Mouse (Mus musculus) embryonic facial prominence, embryonic 12.5 days (tissue): Measurements from ENCODE around the gene Phf7. TPM values are rescaled to one million over a fixed set of nuclear protein-coding genes. Genes with fewer than 3 reads are reported as not detected.

Experiments
- ATAC-seq: fragments of 200-750 bp; cut with Nextera tagmentation; 2 replicates; pipeline ENCODE4 v1.8.0; 2017; ENCODE audit not compliant: insufficient number of reproducible peaks, insufficient read depth, low FRiP score, low TSS enrichment
- H3K27ac ChIP-seq: fragments of 300-500 bp; sonication (generic); 2 replicates; pipeline ENCODE4 v1.5.1; 2016; ENCODE audit warnings: mild to moderate bottlenecking
- H3K27me3 ChIP-seq: fragments of 300-500 bp; sonication (generic); 2 replicates; pipeline ENCODE4 v1.6.1; 2016; ENCODE audit warnings: mild to moderate bottlenecking, moderate library complexity
- H3K36me3 ChIP-seq: fragments of 300-500 bp; sonication (generic); 2 replicates; pipeline ENCODE4 v1.6.1; 2016; ENCODE audit warnings: mild to moderate bottlenecking
- H3K4me1 ChIP-seq: fragments of 300-500 bp; sonication (generic); 2 replicates; pipeline ENCODE4 v1.6.1; 2016
- H3K4me2 ChIP-seq: fragments of 300-500 bp; sonication (generic); replicated peaks from 2 replicates; pipeline ENCODE4 v1.6.1; 2016; ENCODE audit warnings: mild to moderate bottlenecking, moderate library complexity
- H3K4me3 ChIP-seq: fragments of 300-500 bp; sonication (generic); 2 replicates; pipeline ENCODE4 v1.5.1; 2016; ENCODE audit warnings: mild to moderate bottlenecking
- H3K9ac ChIP-seq: fragments of 300-500 bp; sonication (generic); 2 replicates; pipeline ENCODE4 v1.6.1; 2016; ENCODE audit warnings: mild to moderate bottlenecking, moderate library complexity
- H3K9me3 ChIP-seq: fragments of 300-500 bp; sonication (generic); 2 replicates; pipeline ENCODE4 v1.6.1; 2016; ENCODE audit warnings: mild to moderate bottlenecking, moderate library complexity
- WGBS: fragments of 180-500 bp; shearing (Covaris S2); methylation state at CpG from one replicate; pipeline ENCODE4 v1.1.7; 2016; 5-methylcytosine and 5-hydroxymethylcytosine counted together
- polyA plus RNA-seq: library from polyadenylated mRNA; unstranded; fragments of >200 nt; fragmentation: Nextera tagmentation; extraction: Ambion mirVana; gene quantifications from 2 replicates; pipeline ENCODE4 v1.2.1, GENCODE M21; 2016

Gene Phf7
- polyA plus RNA-seq, 1 experiment from 2014 or later: 13.6 TPM

- Histone ChIP-seq H3K4me3 (0 out of 2 replicates have a peak within 1 kb of the TSS, but pooled peaks have one; percentile 84), H3K27ac (no peak within 1 kb of the TSS), H3K4me2 (peak within 1 kb of the TSS; percentile 91; the same call in 1 of the 2 replicates), H3K9ac (no peak within 1 kb of the TSS; the same call in 1 of the 2 replicates), H3K27me3 (no peaks in the 10 kb centered on the region), H3K4me1 (peaks cover 9% of the 10 kb centered on the region), H3K36me3 (peaks cover 13% of the 10 kb centered on the region), H3K9me3 (no peaks in the 10 kb centered on the region)
- no peak for ATAC-seq
- WGBS: 79% methylated on average over 2 of the region's 2 CpGs
Observed at GRCm38 (mm10) chr14:31208084-31208483, 43.0 kb downstream of the Phf7 start, which contains the start of gene Tnnc1. TSS of gene Tnnc1 (plus strand) at chr14:31208312.

- peak; percentile 17; the same call in 1 of the 2 replicates for ATAC-seq
- H3K36me3 ChIP-seq: peaks cover 21% of the 10 kb centered on the region
- H3K27me3 ChIP-seq: no peaks in the 10 kb centered on the region
- peak overlapping the region; percentile 91; the same call in 1 of the 2 replicates for H3K9ac ChIP-seq
- H3K27ac ChIP-seq: no peak overlapping the region
- H3K9me3 ChIP-seq: no peaks in the 10 kb centered on the region
- H3K4me2 ChIP-seq: peak overlapping the region; percentile 91
- peak overlapping the region; percentile 84 for H3K4me3 ChIP-seq
- 82% methylated on average over 13 of the region's 13 CpGs for WGBS
- H3K4me1 ChIP-seq: peaks cover 9% of the 10 kb centered on the region
Observed at GRCm38 (mm10) chr14:31207070-31207830, 43.9 kb downstream of the Phf7 start.

GRCm38 (mm10) chr14:31206472-31206981, 44.6 kb downstream of the Phf7 start:
- H3K36me3 ChIP-seq: peaks cover 28% of the 10 kb centered on the region
- WGBS: 1% methylated on average over 48 of the region's 48 CpGs
- H3K27me3 ChIP-seq: no peaks in the 10 kb centered on the region
- peak; percentile 31; the same call in 1 of the 2 replicates for ATAC-seq
- H3K27ac ChIP-seq: peak overlapping the region; percentile 93
- peaks cover 9% of the 10 kb centered on the region for H3K4me1 ChIP-seq
- no peaks in the 10 kb centered on the region for H3K9me3 ChIP-seq
- peak overlapping the region; percentile 91 for H3K9ac ChIP-seq
- H3K4me2 ChIP-seq: peak overlapping the region; percentile 91
- H3K4me3 ChIP-seq: peak overlapping the region; percentile 84

GRCm38 (mm10) chr14:31205562-31206467, 45.3 kb downstream of the Phf7 start:
- Histone ChIP-seq H3K9me3 (no peaks in the 10 kb centered on the region), H3K9ac (peak overlapping the region; percentile 91), H3K27me3 (no peaks in the 10 kb centered on the region), H3K4me1 (peaks cover 9% of the 10 kb centered on the region), H3K27ac (peak overlapping the region; percentile 93), H3K4me3 (peak overlapping the region; percentile 84), H3K4me2 (peak overlapping the region; percentile 91), H3K36me3 (peaks cover 35% of the 10 kb centered on the region)
- ATAC-seq: peak; percentile 55
- WGBS: under 1% methylated on average over 39 of the region's 39 CpGs

- WGBS: 21% methylated on average over 8 of the region's 8 CpGs
- Histone ChIP-seq H3K27ac (peak overlapping the region; percentile 93), H3K9me3 (no peaks in the 10 kb centered on the region), H3K4me1 (peaks cover 9% of the 10 kb centered on the region), H3K36me3 (peaks cover 41% of the 10 kb centered on the region), H3K27me3 (no peaks in the 10 kb centered on the region), H3K4me3 (peak overlapping the region; percentile 84), H3K4me2 (peak overlapping the region; percentile 91), H3K9ac (peak overlapping the region; percentile 91)
- ATAC-seq: no peak
Observed at GRCm38 (mm10) chr14:31205244-31205561, 45.9 kb downstream of the Phf7 start.

GRCm38 (mm10) chr14:31204844-31205243, 46.3 kb downstream of the Phf7 start:
- no peak for ATAC-seq
- Histone ChIP-seq H3K27ac (peak overlapping the region; percentile 93), H3K4me1 (peaks cover 9% of the 10 kb centered on the region), H3K9me3 (no peaks in the 10 kb centered on the region), H3K9ac (peak overlapping the region; percentile 91), H3K27me3 (no peaks in the 10 kb centered on the region), H3K36me3 (peaks cover 44% of the 10 kb centered on the region), H3K4me2 (peak overlapping the region; percentile 91), H3K4me3 (peak overlapping the region; percentile 84)
- 71% methylated on average over 4 of the region's 4 CpGs for WGBS

- Histone ChIP-seq H3K27ac (no peak overlapping the region), H3K9ac (no peak overlapping the region), H3K4me2 (no peak overlapping the region), H3K27me3 (no peaks in the 10 kb centered on the region), H3K9me3 (no peaks in the 10 kb centered on the region), H3K4me3 (no peak overlapping the region), H3K4me1 (peaks cover 7% of the 10 kb centered on the region), H3K36me3 (peaks cover 83% of the 10 kb centered on the region)
- WGBS: 83% methylated on average over 3 of the region's 3 CpGs
- no peak for ATAC-seq
Observed at GRCm38 (mm10) chr14:31200038-31200437, 51.1 kb downstream of the Phf7 start.

- Histone ChIP-seq H3K9me3 (no peaks in the 10 kb centered on the region), H3K36me3 (peaks cover 87% of the 10 kb centered on the region), H3K4me3 (no peak overlapping the region), H3K27me3 (no peaks in the 10 kb centered on the region), H3K27ac (no peak overlapping the region), H3K9ac (no peak overlapping the region), H3K4me1 (peaks cover 3% of the 10 kb centered on the region), H3K4me2 (no peak overlapping the region)
- ATAC-seq: no peak
- WGBS: 93% methylated on average over 7 of the region's 7 CpGs
Observed at GRCm38 (mm10) chr14:31199599-31199998, 51.5 kb downstream of the Phf7 start.

- Histone ChIP-seq H3K36me3 (peaks cover 88% of the 10 kb centered on the region), H3K9me3 (no peaks in the 10 kb centered on the region), H3K9ac (no peak overlapping the region), H3K27me3 (no peaks in the 10 kb centered on the region), H3K4me2 (no peak overlapping the region), H3K4me3 (no peak overlapping the region), H3K27ac (no peak overlapping the region), H3K4me1 (no peaks in the 10 kb centered on the region)
- no peak for ATAC-seq
- WGBS: 78% methylated on average over 16 of the region's 16 CpGs
Observed at GRCm38 (mm10) chr14:31197547-31198516, 53.3 kb downstream of the Phf7 start.

- Histone ChIP-seq H3K9ac (no peak overlapping the region), H3K4me3 (no peak overlapping the region), H3K4me2 (no peak overlapping the region), H3K27ac (no peak overlapping the region), H3K27me3 (no peaks in the 10 kb centered on the region), H3K36me3 (peaks cover 89% of the 10 kb centered on the region), H3K9me3 (no peaks in the 10 kb centered on the region), H3K4me1 (no peaks in the 10 kb centered on the region)
- ATAC-seq: no peak
Observed at GRCm38 (mm10) chr14:31195968-31196367, 55.1 kb downstream of the Phf7 start.

GRCm38 (mm10) chr14:31195521-31195920, 55.6 kb downstream of the Phf7 start:
- no peaks in the 10 kb centered on the region for H3K9me3 ChIP-seq
- H3K4me3 ChIP-seq: no peak overlapping the region
- WGBS: 93% methylated on average over 4 of the region's 4 CpGs
- H3K27ac ChIP-seq: no peak overlapping the region
- no peak overlapping the region for H3K9ac ChIP-seq
- H3K4me2 ChIP-seq: no peak overlapping the region
- H3K4me1 ChIP-seq: no peaks in the 10 kb centered on the region
- no peaks in the 10 kb centered on the region for H3K27me3 ChIP-seq
- peaks cover 89% of the 10 kb centered on the region for H3K36me3 ChIP-seq
- ATAC-seq: no peak
